Mouse (Mus musculus) embryonic facial prominence, embryonic 13.5 days (tissue): Measurements from ENCODE around the gene Twist1. TPM values are rescaled to one million over a fixed set of nuclear protein-coding genes. Genes with fewer than 3 reads are reported as not detected.

Source experiments
- ATAC-seq: fragments of 200-750 bp; cut with Nextera tagmentation; 2 replicates; pipeline ENCODE4 v1.8.0; 2017; ENCODE audit warnings: low read depth; ENCODE audit not compliant: insufficient number of reproducible peaks, insufficient read depth, low FRiP score, low TSS enrichment
- H3K27ac ChIP-seq: fragments of 300-500 bp; sonication (generic); 2 replicates; pipeline ENCODE4 v1.5.1; 2015; ENCODE audit warnings: moderate library complexity, mild to moderate bottlenecking, inconsistent platforms
- H3K27me3 ChIP-seq: fragments of 300-500 bp; sonication (generic); 2 replicates; pipeline ENCODE4 v1.6.1; 2015; ENCODE audit warnings: mild to moderate bottlenecking, inconsistent platforms
- H3K36me3 ChIP-seq: fragments of 300-500 bp; sonication (generic); 2 replicates; pipeline ENCODE4 v1.6.1; 2015; ENCODE audit warnings: mild to moderate bottlenecking, inconsistent platforms
- H3K4me1 ChIP-seq: fragments of 300-500 bp; sonication (generic); 2 replicates; pipeline ENCODE4 v1.6.1; 2015; ENCODE audit warnings: inconsistent platforms
- H3K4me2 ChIP-seq: fragments of 300-500 bp; sonication (generic); 2 replicates; pipeline ENCODE4 v1.6.1; 2015; ENCODE audit warnings: moderate library complexity, mild to moderate bottlenecking, inconsistent platforms
- H3K4me3 ChIP-seq: fragments of 300-500 bp; sonication (generic); 2 replicates; pipeline ENCODE4 v1.5.1; 2015; ENCODE audit warnings: mild to moderate bottlenecking, inconsistent platforms
- H3K9ac ChIP-seq: fragments of 300-500 bp; sonication (generic); 2 replicates; pipeline ENCODE4 v1.6.1; 2015; ENCODE audit warnings: mild to moderate bottlenecking, inconsistent platforms
- H3K9me3 ChIP-seq: fragments of 300-500 bp; sonication (generic); 2 replicates; pipeline ENCODE4 v1.6.1; 2016; ENCODE audit warnings: inconsistent platforms
- WGBS: fragments of 180-500 bp; shearing (Covaris S2); methylation state at CpG from one replicate; pipeline ENCODE4 v1.1.7; 2015; ENCODE audit warnings: mixed read lengths; 5-methylcytosine and 5-hydroxymethylcytosine counted together
- polyA plus RNA-seq: library from polyadenylated mRNA; unstranded; fragments of >200 nt; fragmentation: Nextera tagmentation; extraction: Ambion mirVana; gene quantifications from 2 replicates; pipeline ENCODE4 v1.2.1, GENCODE M21; 2015

Twist1 gene
- polyA plus RNA-seq, 1 experiment from 2014 or later: 63.1 TPM

DNA sequence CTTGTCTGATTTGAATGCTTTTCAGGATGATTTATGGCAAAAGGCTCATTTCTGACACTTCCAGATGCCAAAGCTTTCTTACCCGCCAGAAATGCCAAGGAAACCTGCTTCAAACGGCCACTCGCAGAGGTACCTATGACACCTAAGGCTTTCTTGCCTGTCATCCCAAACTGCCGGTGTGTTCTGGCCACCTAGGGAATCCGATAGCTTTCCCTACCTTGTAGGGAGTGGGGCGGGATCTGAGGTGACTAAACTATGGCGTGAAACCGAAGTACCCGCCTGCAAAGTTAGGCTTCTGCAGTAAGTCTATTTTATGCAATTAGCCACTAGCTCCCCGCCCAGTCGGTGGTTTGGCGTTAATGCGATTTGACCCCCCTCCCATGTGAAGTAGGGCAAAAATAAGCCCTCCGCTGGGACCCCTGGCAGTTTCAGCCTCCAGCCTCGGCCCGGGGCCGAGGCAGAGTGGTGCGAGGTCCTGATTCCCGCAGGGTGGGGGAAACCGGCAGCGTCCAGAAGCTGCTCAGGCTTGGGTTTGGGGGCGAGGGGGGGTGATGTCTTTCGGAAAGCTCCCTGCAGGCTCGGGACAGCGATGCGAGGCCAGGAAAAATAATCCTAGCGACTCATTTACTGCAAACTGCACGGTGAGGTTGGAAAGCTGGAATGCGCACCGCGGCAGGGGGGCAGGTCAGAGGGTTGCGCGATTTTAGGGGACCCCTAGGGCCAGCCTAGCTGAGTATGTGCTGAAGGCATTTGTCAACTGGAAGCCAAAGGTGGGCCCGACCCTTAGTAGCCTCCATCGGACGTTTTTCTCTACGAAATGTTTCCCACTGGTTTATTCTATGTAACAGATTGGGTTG lies 10.8 kb downstream of the Twist1 start:
- Histone ChIP-seq H3K36me3 (no peaks in the 10 kb centered on the region), H3K4me1 (peaks cover 53% of the 10 kb centered on the region), H3K4me2 (peak overlapping the region; percentile 76), H3K4me3 (peak overlapping the region; percentile 43), H3K9me3 (no peaks in the 10 kb centered on the region), H3K9ac (peak overlapping the region; percentile 79), H3K27me3 (peaks cover 31% of the 10 kb centered on the region), H3K27ac (peak overlapping the region; percentile 96)
- no peak for ATAC-seq
- under 1% methylated on average over 37 of the region's 37 CpGs for WGBS

- H3K4me1 ChIP-seq: peaks cover 53% of the 10 kb centered on the region
- WGBS: 8% methylated on average over 4 of the region's 4 CpGs
- peak overlapping the region; percentile 79 for H3K9ac ChIP-seq
- H3K27ac ChIP-seq: peak overlapping the region; percentile 96
- H3K4me3 ChIP-seq: peak overlapping the region; percentile 43
- H3K9me3 ChIP-seq: no peaks in the 10 kb centered on the region
- peaks cover 27% of the 10 kb centered on the region for H3K27me3 ChIP-seq
- H3K36me3 ChIP-seq: no peaks in the 10 kb centered on the region
- peak overlapping the region; percentile 76 for H3K4me2 ChIP-seq
- no peak for ATAC-seq
Observed at GRCm38 (mm10) chr12:33968898-33969178, 11.4 kb downstream of the Twist1 start.

GRCm38 (mm10) chr12:33980159-33980558 lies 22.7 kb downstream of the Twist1 start:
- Histone ChIP-seq H3K4me3 (no peak overlapping the region), H3K4me1 (peaks cover 34% of the 10 kb centered on the region), H3K9ac (no peak overlapping the region), H3K36me3 (no peaks in the 10 kb centered on the region), H3K27me3 (no peaks in the 10 kb centered on the region), H3K27ac (peak overlapping the region; percentile 44), H3K9me3 (no peaks in the 10 kb centered on the region), H3K4me2 (no peak overlapping the region)
- ATAC-seq: no peak
- 45% methylated on average over 4 of the region's 4 CpGs for WGBS

DNA sequence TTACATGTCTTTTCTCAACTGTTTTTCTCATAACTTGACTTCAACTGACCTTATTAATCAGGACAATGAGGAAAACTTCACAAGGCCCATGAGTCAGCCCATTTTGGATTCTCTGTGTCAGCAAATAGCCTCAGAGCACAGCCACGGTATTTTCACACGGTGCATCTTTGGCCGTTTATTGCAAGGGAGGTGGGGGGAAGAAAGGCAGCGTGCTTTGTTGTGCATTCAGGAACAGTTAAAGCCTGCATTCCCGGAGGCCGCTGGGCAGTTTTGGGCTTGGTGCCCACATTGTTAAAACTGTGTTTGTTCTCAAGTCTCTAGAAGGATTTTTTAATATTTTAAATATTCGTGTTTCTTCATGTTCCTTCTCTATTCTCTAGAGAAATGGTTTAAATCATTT lies 24.0 kb downstream of the Twist1 start:
- Histone ChIP-seq H3K4me1 (peaks cover 34% of the 10 kb centered on the region), H3K9me3 (no peaks in the 10 kb centered on the region), H3K27ac (peak overlapping the region; percentile 71), H3K27me3 (no peaks in the 10 kb centered on the region), H3K4me2 (no peak overlapping the region), H3K4me3 (no peak overlapping the region), H3K9ac (no peak overlapping the region), H3K36me3 (no peaks in the 10 kb centered on the region)
- no peak for ATAC-seq
- WGBS: 19% methylated on average over 7 of the region's 7 CpGs

DNA sequence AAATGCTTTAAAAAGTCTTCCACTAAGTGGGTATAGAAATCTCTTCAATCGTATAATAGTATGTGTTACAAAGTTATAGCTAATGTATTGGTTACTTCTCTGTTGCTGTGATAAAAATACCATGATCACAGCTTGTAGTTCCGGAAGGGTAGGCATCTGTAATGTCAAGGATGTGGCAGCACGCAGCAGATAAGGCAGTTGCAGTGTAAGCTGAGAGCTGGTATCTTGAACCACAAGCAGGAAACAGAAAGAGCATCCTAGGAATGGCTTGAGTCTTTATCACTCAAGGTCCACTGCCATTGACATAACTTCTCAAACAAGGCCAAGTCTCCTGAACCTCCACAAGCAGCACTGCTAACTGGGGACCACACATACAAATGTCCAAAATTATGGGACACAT lies 35.7 kb downstream of the Twist1 start:
- no peak overlapping the region for H3K4me2 ChIP-seq
- no peak overlapping the region for H3K9ac ChIP-seq
- 85% methylated on average over 3 of the region's 3 CpGs for WGBS
- ATAC-seq: no peak
- no peak overlapping the region for H3K4me3 ChIP-seq
- H3K36me3 ChIP-seq: no peaks in the 10 kb centered on the region
- no peaks in the 10 kb centered on the region for H3K4me1 ChIP-seq
- no peaks in the 10 kb centered on the region for H3K9me3 ChIP-seq
- H3K27me3 ChIP-seq: no peaks in the 10 kb centered on the region
- no peak overlapping the region for H3K27ac ChIP-seq

Other genes starting within 250 kb of the Twist1 start
- not detected in 2 replicates for gene Ferd3l, start 29.2 kb upstream of the Twist1 start, polyA plus RNA-seq